Mouse (Mus musculus) neural tube, embryonic 12.5 days (tissue): Measurements from ENCODE around the gene Zfp108. TPM values are rescaled to one million over a fixed set of nuclear protein-coding genes. Genes with fewer than 3 reads are reported as not detected.
A peak's percentile ranks its signal among the peaks of the same experiment; 100 is the strongest.

Experiments used
- ATAC-seq: fragments of 200-750 bp; cut with Nextera tagmentation; 2 replicates; pipeline ENCODE4 v1.8.0; 2017; ENCODE audit warnings: low read depth, mild to moderate bottlenecking, moderate TSS enrichment, moderate library complexity; ENCODE audit not compliant: low FRiP score
- H3K27ac ChIP-seq: fragments of 300-500 bp; sonication (generic); 2 replicates; pipeline ENCODE4 v1.5.1; 2016
- H3K27me3 ChIP-seq: fragments of 300-500 bp; sonication (generic); replicated peaks from 2 replicates; pipeline ENCODE4 v1.6.1; 2016; ENCODE audit warnings: mild to moderate bottlenecking
- H3K36me3 ChIP-seq: fragments of 300-500 bp; sonication (generic); 2 replicates; pipeline ENCODE4 v1.6.1; 2016; ENCODE audit warnings: mild to moderate bottlenecking
- H3K4me1 ChIP-seq: fragments of 300-500 bp; sonication (generic); 2 replicates; pipeline ENCODE4 v1.6.1; 2016
- H3K4me2 ChIP-seq: fragments of 300-500 bp; sonication (generic); replicated peaks from 2 replicates; pipeline ENCODE4 v1.6.1; 2016; ENCODE audit warnings: mild to moderate bottlenecking
- H3K4me3 ChIP-seq: fragments of 300-500 bp; sonication (generic); 2 replicates; pipeline ENCODE4 v1.5.1; 2016
- H3K9ac ChIP-seq: fragments of 300-500 bp; sonication (generic); 2 replicates; pipeline ENCODE4 v1.6.1; 2016; ENCODE audit warnings: mild to moderate bottlenecking
- H3K9me3 ChIP-seq: fragments of 300-500 bp; sonication (generic); 2 replicates; pipeline ENCODE4 v1.6.1; 2016; ENCODE audit warnings: mild to moderate bottlenecking
- WGBS: fragments of 180-500 bp; shearing (Covaris S2); methylation state at CpG from one replicate; pipeline ENCODE4 v1.1.7; 2016; 5-methylcytosine and 5-hydroxymethylcytosine counted together
- polyA plus RNA-seq: library from polyadenylated mRNA; unstranded; fragments of >200 nt; fragmentation: Nextera tagmentation; extraction: Ambion mirVana; gene quantifications from 2 replicates; pipeline ENCODE4 v1.2.1, GENCODE M21; 2016

The Zfp108 gene
- polyA plus RNA-seq, 1 experiment from 2014 or later = 3.7 TPM

DNA sequence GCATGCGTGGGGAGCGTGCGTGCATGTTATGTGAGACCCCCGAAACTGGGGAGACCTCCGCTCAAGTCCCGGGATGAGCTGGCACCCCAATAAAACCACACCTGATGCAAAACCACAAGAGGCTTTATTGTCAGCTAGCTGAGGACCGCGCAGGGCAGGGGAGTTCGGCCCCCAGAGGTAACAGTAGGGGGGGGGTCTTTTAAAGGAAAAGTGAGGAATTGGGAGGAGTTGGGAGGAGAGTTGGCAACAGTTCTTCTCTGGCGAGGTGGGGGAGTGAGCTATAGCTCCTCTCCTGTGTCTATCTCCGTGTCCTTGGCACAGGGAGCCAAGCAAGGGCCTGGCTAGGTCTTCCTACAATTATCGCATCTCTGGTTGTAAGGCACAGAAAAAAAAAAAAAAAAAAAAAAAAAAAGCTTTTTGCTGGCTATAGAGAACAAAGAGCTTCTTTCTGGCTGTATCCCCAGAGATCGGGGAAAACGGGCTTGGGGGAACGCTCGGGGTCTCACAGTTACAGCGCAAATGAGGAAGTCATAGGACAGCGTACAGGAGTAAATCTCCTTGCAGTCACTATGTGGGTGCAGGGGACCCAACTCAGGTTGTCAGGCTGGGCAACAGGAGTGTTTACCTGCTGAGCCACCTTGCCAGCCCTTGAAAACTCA lies 45.4 kb downstream of the Zfp108 start:
- Histone ChIP-seq H3K9me3 (no peaks in the 10 kb centered on the region), H3K9ac (peak overlapping the region; percentile 51), H3K27me3 (no peaks in the 10 kb centered on the region), H3K4me3 (peak overlapping the region; percentile 67), H3K36me3 (peaks cover 34% of the 10 kb centered on the region), H3K4me2 (peak overlapping the region; percentile 73), H3K4me1 (peaks cover 16% of the 10 kb centered on the region), H3K27ac (no peak overlapping the region)
- ATAC-seq = peak; percentile 26
- under 1% methylated on average over 18 of the region's 18 CpGs for WGBS

DNA sequence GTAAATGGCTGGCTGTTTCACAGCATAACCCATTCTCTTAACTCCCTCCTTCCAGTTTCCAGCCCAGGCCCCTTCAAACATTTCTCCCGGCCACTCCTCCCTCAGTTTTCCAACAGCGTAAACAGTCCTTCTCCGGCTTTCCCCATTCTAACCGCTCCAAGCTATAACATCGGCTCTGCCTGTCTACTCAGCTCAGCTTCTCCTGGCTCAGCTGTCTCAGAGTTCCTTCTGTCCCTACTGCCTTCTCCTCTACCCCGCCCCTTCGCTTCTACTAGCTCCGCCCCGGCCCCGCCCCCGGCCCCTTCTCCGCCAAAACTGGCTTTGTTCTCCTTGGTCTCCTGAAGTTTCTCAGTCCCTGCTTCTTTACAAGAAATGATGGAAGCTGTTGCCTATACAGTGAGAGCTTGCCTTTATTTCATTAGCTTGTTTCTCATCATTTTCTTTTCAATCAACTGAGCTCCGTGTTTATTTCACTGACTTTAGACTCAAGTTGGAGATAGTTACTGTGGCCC lies 46.2 kb downstream of the Zfp108 start, which contains the start of gene Zfp61:
TSS of gene Zfp61 (minus strand) at position 462 of the 512 bp plus-strand sequence.
- Histone ChIP-seq H3K4me1 (peaks cover 16% of the 10 kb centered on the region), H3K9ac (no peak within 1 kb of the TSS), H3K27ac (no peak within 1 kb of the TSS), H3K9me3 (no peaks in the 10 kb centered on the region), H3K27me3 (no peaks in the 10 kb centered on the region), H3K4me2 (peak within 1 kb of the TSS; percentile 73), H3K4me3 (peak within 1 kb of the TSS; percentile 67), H3K36me3 (peaks cover 28% of the 10 kb centered on the region)
- WGBS = 2% methylated on average over 13 of the region's 13 CpGs
- peak; percentile 42 for ATAC-seq

Other genes starting within 250 kb of the Zfp108 start
- gene Vmn1r183, start 201.5 kb upstream of the Zfp108 start, polyA plus RNA-seq = not detected in 2 replicates
- 27.6 and 30.5 TPM in 2 replicates for gene Zfp180, start 172.9 kb upstream of the Zfp108 start, polyA plus RNA-seq
- gene Zfp112, start 142.5 kb upstream of the Zfp108 start, polyA plus RNA-seq = 6.6 and 7.3 TPM in 2 replicates
- 14.9 and 18.5 TPM in 2 replicates for gene Zfp235, start 120.6 kb upstream of the Zfp108 start, polyA plus RNA-seq
- gene Zfp114, start 79.7 kb upstream of the Zfp108 start, polyA plus RNA-seq = 4.9 and 6.1 TPM in 2 replicates
- 8.2 and 8.8 TPM in 2 replicates for gene Zfp111, start 43.4 kb upstream of the Zfp108 start, polyA plus RNA-seq
- 4.3 and 4.4 TPM in 2 replicates for gene Zfp109, start 17.2 kb upstream of the Zfp108 start, polyA plus RNA-seq
- 7.1 and 7.2 TPM in 2 replicates for gene Zfp93, start 15.6 kb downstream of the Zfp108 start, polyA plus RNA-seq
- gene Zfp61, start 46.4 kb downstream of the Zfp108 start, polyA plus RNA-seq = 41.3 and 43.7 TPM in 2 replicates
- gene Zfp94, start 61.9 kb downstream of the Zfp108 start, polyA plus RNA-seq = 16.3 and 18.4 TPM in 2 replicates
- gene Tescl, start 79.1 kb downstream of the Zfp108 start, polyA plus RNA-seq = not detected in 2 replicates
- not detected in 2 replicates for gene Lypd5, start 94.4 kb downstream of the Zfp108 start, polyA plus RNA-seq
- 1.7 and 2.3 TPM in 2 replicates for gene Kcnn4, start 115.5 kb downstream of the Zfp108 start, polyA plus RNA-seq
- gene Smg9, start 144.8 kb downstream of the Zfp108 start, polyA plus RNA-seq = 29.7 and 30.6 TPM in 2 replicates
- not detected in 2 replicates for gene Irgc1, start 197.5 kb downstream of the Zfp108 start, polyA plus RNA-seq
- gene Plaur, start 207.7 kb downstream of the Zfp108 start, polyA plus RNA-seq = 1.7 and 2.0 TPM in 2 replicates
- 42.8 and 60.0 TPM in 2 replicates for gene Cadm4, start 227.2 kb downstream of the Zfp108 start, polyA plus RNA-seq